ENCODE assay signal across 9 mouse cellular contexts in the genomic region with DNA sequence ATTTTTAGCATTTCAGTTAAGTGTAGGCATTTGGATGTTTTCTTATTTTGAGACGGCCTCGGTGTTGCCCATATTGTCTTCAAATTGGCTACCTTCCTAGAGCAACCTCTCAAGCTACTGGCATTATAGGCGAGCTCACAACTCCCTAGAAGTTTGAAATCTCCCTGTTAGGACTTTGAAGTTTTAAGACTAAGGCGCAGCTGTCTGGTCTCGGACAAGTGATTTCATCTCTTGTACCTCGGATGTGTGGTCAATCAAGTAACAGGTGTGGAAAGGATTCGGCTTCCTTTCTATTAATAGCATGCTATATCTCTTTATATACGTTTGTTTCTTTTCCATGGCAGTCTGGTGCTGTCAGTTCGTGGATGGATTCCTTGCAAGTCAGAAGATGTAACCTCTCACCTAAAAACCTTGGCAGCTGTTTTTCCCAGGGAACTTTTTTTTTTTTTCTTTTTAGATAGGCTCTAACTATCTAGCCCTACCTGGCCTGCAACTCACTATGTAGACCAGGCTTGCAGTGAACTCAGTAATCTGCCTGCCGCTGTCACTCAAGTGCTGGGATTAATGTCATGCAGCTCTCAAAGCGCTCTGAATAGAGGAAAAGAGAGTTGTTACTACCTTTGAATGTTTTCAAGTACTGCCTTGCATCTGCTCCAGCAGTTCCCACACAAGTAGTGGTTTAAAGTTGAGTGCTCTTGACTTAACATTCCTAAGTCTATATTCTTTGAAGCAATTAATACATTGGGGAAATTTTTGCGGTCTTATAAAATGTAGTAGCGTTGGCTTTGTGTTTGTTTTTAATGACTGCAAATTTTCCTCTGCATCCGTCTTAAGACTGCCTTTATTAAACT. TPM values are rescaled to one million over a fixed set of nuclear protein-coding genes. Genes with fewer than 3 reads are reported as not detected.
DNase-seq lines count a peak whose midpoint lies in the region; ATAC-seq and TF ChIP-seq lines count a peak whose summit lies in the region.
"Had no signal": no experiment of that assay in that cellular context is flagged by ENCODE, and none has a peak within 500 bp of the region (broad histone marks: within the 10 kb centered on the region; RNA-seq: fewer than 3 reads in every experiment).

No protein-coding gene starts in this region.

- peak overlapping the region; percentile 98 for H3K9ac ChIP-seq in embryonic facial prominence, embryonic 14.5 days (ENCODE audit: low read depth, low read length)
- peak overlapping the region; percentile 78 for H3K9ac ChIP-seq in limb, embryonic 12.5 days (replicated peaks)
- H3K9ac ChIP-seq in neural tube, embryonic 13.5 days: peak overlapping the region; percentile 81

- peak overlapping the region; percentile 87 for H3K4me3 ChIP-seq in layer of hippocampus, adult 2 months
- peak overlapping the region; percentile 97 for H3K4me3 ChIP-seq in embryonic facial prominence, embryonic 14.5 days (ENCODE audit: low read depth, low read length)
- peak overlapping the region; percentile 86 for H3K4me3 ChIP-seq in limb, embryonic 12.5 days (replicated peaks)
- peak overlapping the region; percentile 96 for H3K4me3 ChIP-seq in neural tube, embryonic 13.5 days

- no peak overlapping the region for H3K27ac ChIP-seq in layer of hippocampus, adult 2 months
- H3K27ac ChIP-seq in embryonic facial prominence, embryonic 14.5 days (replicated peaks; ENCODE audit: low read depth, low read length): 0 out of 2 replicates have a peak overlapping the region, but pooled peaks have one; percentile 94
- no peak overlapping the region for H3K27ac ChIP-seq in limb, embryonic 12.5 days
- no peak overlapping the region for H3K27ac ChIP-seq in neural tube, embryonic 13.5 days (replicated peaks)

- no peaks in the 10 kb centered on the region for H3K27me3 ChIP-seq in embryonic facial prominence, embryonic 14.5 days (replicated peaks; ENCODE audit: control insufficient read depth, insufficient read depth, low read length)
- no peaks in the 10 kb centered on the region for H3K27me3 ChIP-seq in limb, embryonic 12.5 days
- H3K27me3 ChIP-seq in neural tube, embryonic 13.5 days: no peaks in the 10 kb centered on the region

- peaks cover 16% of the 10 kb centered on the region for H3K4me1 ChIP-seq in embryonic facial prominence, embryonic 14.5 days (ENCODE audit: control insufficient read depth, insufficient read depth, low read length)
- peaks cover 29% of the 10 kb centered on the region for H3K4me1 ChIP-seq in limb, embryonic 12.5 days (replicated peaks)
- H3K4me1 ChIP-seq in neural tube, embryonic 13.5 days (replicated peaks): peaks cover 33% of the 10 kb centered on the region

- peak overlapping the region; percentile 92 for H3K4me2 ChIP-seq in embryonic facial prominence, embryonic 14.5 days (ENCODE audit: low read depth, low read length)
- peak overlapping the region; percentile 81 for H3K4me2 ChIP-seq in limb, embryonic 12.5 days
- peak overlapping the region; percentile 80 for H3K4me2 ChIP-seq in neural tube, embryonic 13.5 days

- no peaks in the 10 kb centered on the region for H3K9me3 ChIP-seq in embryonic facial prominence, embryonic 14.5 days (ENCODE audit: control insufficient read depth, low read length)
- no peaks in the 10 kb centered on the region for H3K9me3 ChIP-seq in limb, embryonic 12.5 days
- no peaks in the 10 kb centered on the region for H3K9me3 ChIP-seq in neural tube, embryonic 13.5 days

- no peak for ATAC-seq in embryonic facial prominence, embryonic 14.5 days (ENCODE audit: low read depth)
- ATAC-seq in limb, embryonic 12.5 days (ENCODE audit: insufficient number of reproducible peaks, insufficient read depth, low FRiP score, low TSS enrichment, low read depth): no peak
- no peak for ATAC-seq in neural tube, embryonic 13.5 days (ENCODE audit: low read depth)

- no peak for TF ChIP-seq CTCF in layer of hippocampus, adult 2 months (conservative IDR thresholded peaks at IDR 0.05)

- H3K36me3 ChIP-seq in embryonic facial prominence, embryonic 14.5 days (ENCODE audit: control insufficient read depth, insufficient read depth, low read length): peaks cover 55% of the 10 kb centered on the region
- H3K36me3 ChIP-seq in limb, embryonic 12.5 days: peaks cover 50% of the 10 kb centered on the region
- H3K36me3 ChIP-seq in neural tube, embryonic 13.5 days: peaks cover 54% of the 10 kb centered on the region

- 56% methylated on average over 14 of the region's 14 CpGs for WGBS in embryonic facial prominence, embryonic 14.5 days
- WGBS in limb, embryonic 12.5 days: 61% methylated on average over 14 of the region's 14 CpGs
- 67% methylated on average over 14 of the region's 14 CpGs for WGBS in neural tube, embryonic 13.5 days

- DNase-seq in layer of hippocampus, adult 2 months (ENCODE audit: low spot score in 2 of 2): no peak
- no peak for DNase-seq in layer of hippocampus, postnatal 14 days (ENCODE audit: low spot score in 2 of 2)
- peak; percentile 17 for DNase-seq in embryonic facial prominence, embryonic 14.5 days (ENCODE audit: low spot score)
- DNase-seq in right cerebral cortex, adult 18-20 months: no peak
- DNase-seq in right cerebral cortex, postnatal 14 days: no peak
- DNase-seq in kidney, postnatal 36 days: no peak
- DNase-seq: thymus, postnatal 4 days had no signal

RNA-seq across cellular contexts. Expression of a gene that starts 1.3 kb away (rescaled TPM):
- 10 to 100 TPM; 71.1 to 74.7 TPM for total RNA-seq in layer of hippocampus, adult 2 months (2021)
- 10 to 100 TPM; 59.2 to 61.3 TPM for total RNA-seq in layer of hippocampus, postnatal 14 days (2021)
- 127 and 139 TPM in 2 replicates for polyA plus RNA-seq in embryonic facial prominence, embryonic 14.5 days (2014; fragmentation: Nextera tagmentation; extraction: Ambion mirVana)
- 207 and 211 TPM in 2 replicates for polyA plus RNA-seq in limb, embryonic 12.5 days (2016; fragmentation: Nextera tagmentation; extraction: Ambion mirVana)
- polyA plus RNA-seq in neural tube, embryonic 13.5 days (2015; fragmentation: Nextera tagmentation; extraction: Ambion mirVana): 93.9 and 112 TPM in 2 replicates

RNA-seq across cellular contexts. Expression of a gene that starts 1.5 kb away (rescaled TPM):
- total RNA-seq in layer of hippocampus, adult 2 months (2021): 10 to 100 TPM; 61.4 to 64.0 TPM
- total RNA-seq in layer of hippocampus, postnatal 14 days (2021): 10 to 100 TPM; 60.8 to 65.7 TPM
- polyA plus RNA-seq in embryonic facial prominence, embryonic 14.5 days (2014; fragmentation: Nextera tagmentation; extraction: Ambion mirVana): 69.8 and 77.9 TPM in 2 replicates
- polyA plus RNA-seq in limb, embryonic 12.5 days (2016; fragmentation: Nextera tagmentation; extraction: Ambion mirVana): 84.9 and 88.6 TPM in 2 replicates
- 74.2 and 78.9 TPM in 2 replicates for polyA plus RNA-seq in neural tube, embryonic 13.5 days (2015; fragmentation: Nextera tagmentation; extraction: Ambion mirVana)

RNA-seq across cellular contexts. Expression of a gene that starts 42.1 kb away (rescaled TPM):
- 10 to 100 TPM; 64.7 to 71.5 TPM for total RNA-seq in layer of hippocampus, adult 2 months (2021)
- total RNA-seq in layer of hippocampus, postnatal 14 days (2021): 10 to 100 TPM; 65.2 to 75.8 TPM
- polyA plus RNA-seq in embryonic facial prominence, embryonic 14.5 days (2014; fragmentation: Nextera tagmentation; extraction: Ambion mirVana): 1.4 and 1.7 TPM in 2 replicates
- polyA plus RNA-seq in limb, embryonic 12.5 days (2016; fragmentation: Nextera tagmentation; extraction: Ambion mirVana): 0.15 and 0.44 TPM in 2 replicates
- 2.5 and 2.6 TPM in 2 replicates for polyA plus RNA-seq in neural tube, embryonic 13.5 days (2015; fragmentation: Nextera tagmentation; extraction: Ambion mirVana)

RNA-seq across cellular contexts. Expression of a gene that starts 54.4 kb away (rescaled TPM):
- 10 to 100 TPM; 23.5 to 29.0 TPM for total RNA-seq in layer of hippocampus, adult 2 months (2021)
- total RNA-seq in layer of hippocampus, postnatal 14 days (2021): 10 to 100 TPM; 16.9 to 18.1 TPM
- polyA plus RNA-seq in embryonic facial prominence, embryonic 14.5 days (2014; fragmentation: Nextera tagmentation; extraction: Ambion mirVana): 7.6 and 9.2 TPM in 2 replicates
- 17.9 and 20.3 TPM in 2 replicates for polyA plus RNA-seq in limb, embryonic 12.5 days (2016; fragmentation: Nextera tagmentation; extraction: Ambion mirVana)
- polyA plus RNA-seq in neural tube, embryonic 13.5 days (2015; fragmentation: Nextera tagmentation; extraction: Ambion mirVana): 6.9 and 8.4 TPM in 2 replicates
